Mouse (Mus musculus): Measurements from ENCODE around the gene Foxn3. TPM values are rescaled to one million over a fixed set of nuclear protein-coding genes. Genes with fewer than 3 reads are reported as not detected.

Foxn3 gene
- total and polyA plus RNA-seq, 3 experiments = 9.7 to 26.8 (median 11.0) TPM

DNA sequence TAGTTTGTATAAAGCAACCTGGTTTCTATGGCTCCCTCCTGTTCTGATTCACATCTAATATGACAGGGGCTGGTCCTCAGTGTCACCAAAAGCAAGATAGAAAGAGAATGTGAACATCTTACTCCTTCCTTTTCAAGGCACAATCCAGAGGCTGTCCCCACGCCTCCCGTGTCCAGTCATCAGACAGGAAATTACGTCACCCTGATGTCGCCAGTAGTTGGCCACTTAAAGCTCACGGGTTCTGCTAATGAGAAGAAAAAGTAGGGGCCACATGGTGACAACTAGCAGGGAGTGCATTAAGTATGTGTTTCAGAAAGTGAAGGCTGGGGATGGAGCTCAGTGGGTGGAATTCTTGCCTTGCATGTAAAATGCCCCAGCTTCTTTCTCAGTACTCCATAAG, 99.1 kb downstream of the Foxn3 start:
- Histone ChIP-seq H3K79me2 (replicated peaks; ENCODE audit: control insufficient read depth, extremely low read depth, insufficient read depth, poor library complexity, severe bottlenecking) (no peaks in the 10 kb centered on the region), H3K36me3 (replicated peaks in 1 of 2; ENCODE audit: control insufficient read depth in 1 of 2, insufficient read depth in 1 of 2, low read length in 1 of 2) (peaks cover 0 to 3% of the 10 kb centered on the region in 2 experiments), H3K4me2 (ENCODE audit: insufficient read depth, low read depth, poor library complexity, severe bottlenecking) (no peak overlapping the region), H3K27me3 (replicated peaks) (no peaks in the 10 kb centered on the region), H3K4me3 (replicated peaks in 1 of 3; ENCODE audit: low read depth in 2 of 3, low read length in 2 of 3, poor library complexity in 1 of 3) (no peak overlapping the region), H3K27ac (ENCODE audit: insufficient read depth, low read depth) (no peak overlapping the region), H3K9me3 (replicated peaks; ENCODE audit: low read length) (no peaks in the 10 kb centered on the region), H3K9ac (ENCODE audit: insufficient read depth, low read depth) (no peak overlapping the region), H3K4me1 (ENCODE audit: control insufficient read depth in 1 of 2, insufficient read depth in 2 of 2) (peaks cover 21 to 31% of the 10 kb centered on the region in 2 experiments)
- in situ Hi-C loops (cut with MboI; ENCODE audit: low pct_ligation_motif_present, low pct_unique_long_range_greater_than_20kb, low sequenced_read_pairs) = no loop called here
- TF ChIP-seq ZMIZ1 (IDR thresholded peaks at IDR 0.05; ENCODE audit: low read depth, low read length) (no peak), TBP (conservative IDR thresholded peaks at IDR 0.05; ENCODE audit: low read depth, low read length) (no peak), TCF12 (IDR thresholded peaks at IDR 0.05; ENCODE audit: low read depth, low read length) (no peak), ZNF384 (IDR thresholded peaks at IDR 0.05; ENCODE audit: low read depth, low read length) (no peak), E2F4 (IDR thresholded peaks at IDR 0.05; ENCODE audit: insufficient replicate concordance, low read depth, low read length) (no peak), MXI1 (IDR thresholded peaks at IDR 0.05; ENCODE audit: low read depth, low read length) (no peak), UBTF (IDR thresholded peaks at IDR 0.05; ENCODE audit: low read depth, low read length) (no peak), ZKSCAN1 (IDR thresholded peaks at IDR 0.05; ENCODE audit: borderline replicate concordance, low read depth, low read length) (no peak), ETS1 (conservative IDR thresholded peaks at IDR 0.05; ENCODE audit: low read depth, low read length) (no peak), JUN (IDR thresholded peaks at IDR 0.05; ENCODE audit: insufficient read depth, low read depth, low read length) (no peak), RCOR1 (conservative IDR thresholded peaks at IDR 0.05; ENCODE audit: low read depth, low read length) (no peak), HCFC1 (IDR thresholded peaks at IDR 0.05; ENCODE audit: low read depth, low read length) (no peak), ZC3H11A (IDR thresholded peaks at IDR 0.05; ENCODE audit: low read depth, low read length) (no peak), CTCF (conservative IDR thresholded peaks at IDR 0.05 in 1 of 2, IDR thresholded peaks at IDR 0.05 in 1 of 2; ENCODE audit: low read depth in 2 of 2, low read length in 2 of 2) (no peak), NRF1 (IDR thresholded peaks at IDR 0.05; ENCODE audit: low read depth, low read length) (no peak)
- no peak for DNase-seq (ENCODE audit: extremely low read depth)
- dilution Hi-C loops (cut with MboI; ENCODE audit: extremely low pct_ligation_motif_present, extremely low pct_unique_long_range_greater_than_20kb, low sequenced_read_pairs) = no loop called here

DNA sequence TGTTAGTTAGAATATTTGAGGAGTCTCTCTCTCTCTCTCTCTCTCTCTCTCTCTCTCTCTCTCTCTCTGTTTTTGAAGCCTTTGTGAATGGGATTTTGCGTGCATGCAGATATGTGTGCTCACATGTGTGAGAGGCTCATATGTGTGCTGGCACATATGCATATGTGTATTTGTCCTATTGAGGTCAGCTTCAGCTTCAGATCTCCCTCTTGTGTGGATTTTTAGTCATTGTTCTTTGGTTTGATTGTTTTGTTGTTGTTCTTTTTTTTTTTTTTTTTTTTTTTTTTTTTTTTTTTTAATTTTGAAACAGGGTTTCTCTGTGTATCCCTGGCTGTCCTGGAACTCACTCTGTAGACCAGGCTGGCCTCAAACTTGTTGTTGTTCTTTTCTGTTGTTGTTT, 100.5 kb downstream of the Foxn3 start:
- Histone ChIP-seq H3K27ac (ENCODE audit: insufficient read depth, low read depth) (no peak overlapping the region), H3K27me3 (replicated peaks) (no peaks in the 10 kb centered on the region), H3K9me3 (replicated peaks; ENCODE audit: low read length) (no peaks in the 10 kb centered on the region), H3K9ac (ENCODE audit: insufficient read depth, low read depth) (no peak overlapping the region), H3K4me1 (ENCODE audit: control insufficient read depth in 1 of 2, insufficient read depth in 2 of 2) (peaks cover 16 to 28% of the 10 kb centered on the region in 2 experiments), H3K79me2 (replicated peaks; ENCODE audit: control insufficient read depth, extremely low read depth, insufficient read depth, poor library complexity, severe bottlenecking) (no peaks in the 10 kb centered on the region), H3K4me2 (ENCODE audit: insufficient read depth, low read depth, poor library complexity, severe bottlenecking) (peak overlapping the region; percentile 77), H3K4me3 (replicated peaks in 1 of 3; ENCODE audit: low read depth in 2 of 3, low read length in 2 of 3, poor library complexity in 1 of 3) (no peak overlapping the region), H3K36me3 (replicated peaks in 1 of 2; ENCODE audit: control insufficient read depth in 1 of 2, insufficient read depth in 1 of 2, low read length in 1 of 2) (peaks cover 0 to 3% of the 10 kb centered on the region in 2 experiments)
- in situ Hi-C loops (cut with MboI; ENCODE audit: low pct_ligation_motif_present, low pct_unique_long_range_greater_than_20kb, low sequenced_read_pairs) = no loop called here
- TF ChIP-seq JUN (IDR thresholded peaks at IDR 0.05; ENCODE audit: insufficient read depth, low read depth, low read length) = no peak
- no peak for TF ChIP-seq MXI1 (IDR thresholded peaks at IDR 0.05; ENCODE audit: low read depth, low read length)
- peak; percentile 84 for TF ChIP-seq ZNF384 (IDR thresholded peaks at IDR 0.05; ENCODE audit: low read depth, low read length)
- TF ChIP-seq E2F4 (IDR thresholded peaks at IDR 0.05; ENCODE audit: insufficient replicate concordance, low read depth, low read length) = no peak
- TF ChIP-seq TBP (conservative IDR thresholded peaks at IDR 0.05; ENCODE audit: low read depth, low read length) = no peak
- dilution Hi-C loops (cut with MboI; ENCODE audit: extremely low pct_ligation_motif_present, extremely low pct_unique_long_range_greater_than_20kb, low sequenced_read_pairs) = no loop called here
- DNase-seq (ENCODE audit: extremely low read depth) = no peak

Measured in CH12.LX (cell line).